Mouse (Mus musculus): ENCODE results near the gene Gm21409.
"Not testable (repeated sequence)": the region's sequence is repeated elsewhere in the genome, so short reads cannot be mapped to it uniquely, and the experiment has no call there.

The Gm21409 gene

GRCm38 (mm10) chrY:84746385-84746784 is at the start of gene Gm21409:
Gene Gm21409 (plus strand): TSS chrY:84746685.
- not testable (repeated sequence) for DNase-seq (ENCODE audit: low spot score)

All from ovary, postnatal 10 days (tissue).